Mouse (Mus musculus): ENCODE measurements at regions not wholly inside any gene's neighbourhood (a gene's known extent, or its start where the extent isn't known, plus 50 kb on each side); places are given as distances from the start of the nearest gene placed in this dataset.

DNA sequence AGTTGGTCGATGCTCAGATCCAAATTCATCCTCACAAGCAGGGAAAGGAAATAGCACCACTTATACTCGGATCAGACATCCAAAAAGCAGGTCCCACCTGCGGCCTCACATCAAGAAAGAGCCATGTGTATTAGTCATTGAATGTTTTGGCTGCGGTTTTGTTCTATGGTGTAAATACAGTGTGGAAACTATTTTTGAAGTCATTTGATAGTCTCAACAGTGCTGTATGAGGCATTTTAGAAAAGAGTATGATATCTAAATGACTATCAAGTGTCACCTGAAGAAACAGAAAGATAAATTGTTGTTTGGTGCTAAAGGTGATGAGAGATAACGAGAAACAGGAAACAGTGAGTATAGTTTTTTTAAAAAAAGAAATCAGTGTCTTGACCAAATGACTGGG is 74.7 kb downstream of the Cep44 start:
- no peak for DNase-seq (ENCODE audit: low spot score)

DNA sequence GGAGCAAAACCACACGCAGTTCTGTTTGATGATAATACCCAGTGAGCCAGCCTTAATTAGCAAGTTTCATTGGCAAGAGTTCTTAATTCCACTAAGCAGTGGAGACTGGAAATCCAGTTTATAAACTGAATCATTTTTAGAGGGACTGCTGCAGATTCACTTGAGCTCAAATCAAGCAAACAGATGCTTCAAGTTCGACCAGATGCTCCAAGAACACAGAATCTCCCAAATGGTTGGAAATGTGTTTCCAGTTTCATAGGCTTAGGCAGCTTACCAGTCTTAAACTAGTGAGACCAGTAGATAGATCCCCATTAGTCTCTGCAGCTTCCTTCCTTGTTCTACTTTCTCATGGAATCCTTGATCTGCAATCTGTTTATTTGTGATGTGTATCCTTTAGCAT is 75.7 kb downstream of the Cep44 start:
- no peak for DNase-seq (ENCODE audit: low spot score)

GRCm38 (mm10) chr8:56474335-56474734 is 76.5 kb downstream of the Cep44 start:
- no peak for DNase-seq (ENCODE audit: low spot score)

- no peak for DNase-seq (ENCODE audit: low spot score)
Measured at GRCm38 (mm10) chr8:56465091-56465490, 85.8 kb downstream of the Cep44 start.

- no peak for DNase-seq (ENCODE audit: low spot score)
Measured at GRCm38 (mm10) chr8:56450982-56451381, 99.9 kb downstream of the Cep44 start.

GRCm38 (mm10) chr8:56443676-56444075 is 107.2 kb downstream of the Cep44 start:
- no peak for DNase-seq (ENCODE audit: low spot score)

DNA sequence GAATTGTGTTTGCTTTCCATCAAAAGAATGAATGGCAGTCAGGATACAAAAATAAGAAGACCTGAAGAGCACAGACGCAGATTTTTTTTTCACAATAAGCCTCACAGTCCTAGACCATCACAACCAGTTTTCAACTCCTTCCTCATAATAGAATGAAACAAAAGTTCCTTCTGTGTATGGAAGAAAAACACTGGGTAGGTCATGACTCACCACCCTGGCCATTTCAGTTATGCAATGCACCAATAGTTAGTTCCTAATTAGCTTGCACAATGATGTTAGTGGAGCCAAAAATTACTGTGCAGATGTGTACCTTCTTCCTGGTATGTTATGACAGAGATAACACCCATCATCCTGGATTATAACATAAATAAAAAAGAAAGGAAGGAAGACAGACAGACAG is 111.4 kb downstream of the Cep44 start:
- DNase-seq (ENCODE audit: low spot score), result peak; percentile 19

DNA sequence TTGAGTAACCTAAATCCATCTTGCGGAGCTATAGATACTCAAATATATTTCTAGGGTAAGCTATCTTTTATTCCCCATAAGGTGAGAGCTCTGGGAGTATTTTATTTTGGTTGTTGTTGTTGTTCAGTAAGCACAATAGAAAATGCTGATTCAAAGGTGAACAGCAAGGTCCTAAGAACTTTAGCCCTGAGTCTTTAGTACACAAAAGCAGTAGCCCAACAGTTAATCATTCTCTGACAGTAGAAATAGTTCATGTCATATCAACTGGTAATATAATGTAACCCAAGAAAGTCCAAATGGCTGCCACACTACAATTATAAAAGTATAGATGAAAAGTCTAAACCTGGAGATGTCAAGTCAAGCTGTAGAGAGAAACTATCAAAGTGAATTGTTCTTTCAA is 116.0 kb downstream of the Cep44 start:
- no peak for DNase-seq (ENCODE audit: low spot score)

GRCm38 (mm10) chr8:56412026-56412425 is 117.6 kb downstream of the Hpgd start:
- DNase-seq (ENCODE audit: low spot score), result no peak

DNA sequence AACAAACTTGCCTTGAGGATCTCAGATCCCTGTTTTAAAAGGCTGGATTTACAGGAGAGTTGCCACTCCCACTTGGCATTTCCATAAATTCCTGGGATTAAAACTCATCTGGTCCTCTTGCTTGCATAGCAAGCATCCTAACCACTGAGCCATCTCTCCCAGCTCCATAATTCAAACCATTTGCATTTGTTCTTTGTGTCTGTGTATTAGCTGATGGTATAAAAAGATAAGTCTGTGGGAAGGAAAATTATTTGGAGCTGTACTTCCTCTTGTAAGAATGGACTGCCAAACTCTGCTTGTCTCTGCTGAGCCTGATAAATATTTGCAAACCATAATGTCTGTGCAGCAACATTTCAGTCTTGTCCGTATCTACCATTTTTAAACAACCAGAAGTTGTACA is 116.0 kb downstream of the Hpgd start:
- DNase-seq (ENCODE audit: low spot score), result no peak

GRCm38 (mm10) chr8:56407267-56407666 is 112.9 kb downstream of the Hpgd start:
- no peak for DNase-seq (ENCODE audit: low spot score)

- no peak for DNase-seq (ENCODE audit: low spot score)
Measured at GRCm38 (mm10) chr8:56406317-56406716, 111.9 kb downstream of the Hpgd start.

- DNase-seq (ENCODE audit: low spot score), result no peak
Measured at GRCm38 (mm10) chr8:56397611-56398010, 103.2 kb downstream of the Hpgd start.

GRCm38 (mm10) chr8:56396352-56396751 is 102.0 kb downstream of the Hpgd start:
- DNase-seq (ENCODE audit: low spot score), result no peak

- no peak for DNase-seq (ENCODE audit: low spot score)
Measured at GRCm38 (mm10) chr8:56392626-56393025, 98.2 kb downstream of the Hpgd start.

GRCm38 (mm10) chr8:56392158-56392557 is 97.8 kb downstream of the Hpgd start:
- DNase-seq (ENCODE audit: low spot score), result no peak
